Mouse (Mus musculus) heart, postnatal 0 days (tissue): ENCODE results near the gene Mical2.

ENCODE experiments used
- CTCF ChIP-seq: IDR thresholded peaks from 2 replicates; pipeline ENCODE4 v1.5.1; 2016; ENCODE audit warnings: antibody characterized with exemption, control low read depth, low read depth
- EP300 ChIP-seq: IDR thresholded peaks from 2 replicates; pipeline ENCODE4 v1.6.1; 2016; ENCODE audit warnings: antibody characterized with exemption, low read depth

- TF ChIP-seq CTCF (no peak), EP300 (no peak)
Measured at GRCm38 (mm10) chr7:112197461-112197860, 28.2 kb upstream of the Mical2 start.
